Comparison of ENCODE assay signal across 35 mouse cellular contexts in genomic region chr2:105802902-105803301, GRCm38 (mm10).
"Had no signal": no experiment of that assay in that cellular context is flagged by ENCODE, and none has a peak within 500 bp of the region (broad histone marks: within the 10 kb centered on the region; RNA-seq: fewer than 3 reads in every experiment).

No protein-coding gene starts in this region.

- H3K27ac ChIP-seq: heart, embryonic 13.5 days; heart, embryonic 15.5 days; hindbrain, embryonic 10.5 days; hindbrain, embryonic 12.5 days; hindbrain, embryonic 13.5 days; hindbrain, embryonic 14.5 days; hindbrain, embryonic 15.5 days; hindbrain, postnatal 0 days; intestine, embryonic 15.5 days; kidney, embryonic 15.5 days; kidney, postnatal 0 days; layer of hippocampus, adult 2 months; left cerebral cortex, adult 2 months had no signal

- H3K4me3 ChIP-seq: heart, embryonic 12.5 days; heart, embryonic 13.5 days; heart, embryonic 15.5 days; hindbrain, embryonic 10.5 days; hindbrain, embryonic 12.5 days; hindbrain, embryonic 13.5 days; hindbrain, embryonic 15.5 days; intestine, embryonic 15.5 days; kidney, embryonic 15.5 days; layer of hippocampus, adult 2 months; left cerebral cortex, adult 2 months had no signal

- H3K36me3 ChIP-seq: heart, embryonic 12.5 days; heart, embryonic 13.5 days; heart, embryonic 15.5 days; hindbrain, embryonic 10.5 days; hindbrain, embryonic 12.5 days; hindbrain, embryonic 13.5 days; hindbrain, embryonic 15.5 days; intestine, embryonic 15.5 days; kidney, embryonic 15.5 days had no signal

- ATAC-seq: hindbrain, embryonic 16.5 days; hindbrain, postnatal 0 days; inflammation-experienced regulatory T-cells, adult 6 months; intestine, embryonic 15.5 days; intestine, embryonic 16.5 days; intestine, postnatal 0 days had no signal

- H3K4me1 ChIP-seq: heart, embryonic 12.5 days; heart, embryonic 13.5 days; heart, embryonic 15.5 days; hindbrain, embryonic 12.5 days; hindbrain, embryonic 15.5 days; intestine, embryonic 15.5 days; kidney, embryonic 15.5 days had no signal

- H3K27me3 ChIP-seq: heart, embryonic 12.5 days; heart, embryonic 13.5 days; heart, embryonic 15.5 days; hindbrain, embryonic 12.5 days; hindbrain, embryonic 13.5 days; hindbrain, embryonic 15.5 days; intestine, embryonic 15.5 days; kidney, embryonic 15.5 days had no signal

- H3K9me3 ChIP-seq: heart, embryonic 12.5 days; heart, embryonic 13.5 days; heart, embryonic 15.5 days; hindbrain, embryonic 10.5 days; hindbrain, embryonic 12.5 days; hindbrain, embryonic 13.5 days; hindbrain, embryonic 15.5 days; intestine, embryonic 15.5 days; kidney, embryonic 15.5 days had no signal

- DNase-seq: heart, postnatal 10 days; heart, postnatal 14 days; heart, postnatal 36 days; heart, postnatal 4 days; kidney, adult 11 months; kidney, adult 18-20 months; kidney, adult 2 months; kidney, adult 8-10 months; kidney, adult 9 months; kidney, postnatal 10 days; kidney, postnatal 14 days; kidney, postnatal 25 days; kidney, postnatal 36 days; kidney, postnatal 4 days; layer of hippocampus, adult 9-11 months; layer of hippocampus, postnatal 36 days had no signal

- H3K9ac ChIP-seq: heart, embryonic 12.5 days; heart, embryonic 13.5 days; heart, embryonic 15.5 days; hindbrain, embryonic 12.5 days; hindbrain, embryonic 13.5 days; hindbrain, embryonic 14.5 days; hindbrain, embryonic 15.5 days; intestine, embryonic 15.5 days; kidney, embryonic 15.5 days had no signal

- H3K4me2 ChIP-seq: heart, embryonic 11.5 days; heart, embryonic 12.5 days; heart, embryonic 13.5 days; heart, embryonic 15.5 days; hindbrain, embryonic 12.5 days; hindbrain, embryonic 13.5 days; hindbrain, embryonic 14.5 days; hindbrain, embryonic 15.5 days; intestine, embryonic 15.5 days; kidney, embryonic 15.5 days had no signal
